Mouse (Mus musculus) kidney, embryonic 15.5 days (tissue): Measurements from ENCODE around the gene Krt26. TPM values are rescaled to one million over a fixed set of nuclear protein-coding genes. Genes with fewer than 3 reads are reported as not detected.
A peak's percentile ranks its signal among the peaks of the same experiment; 100 is the strongest.

ENCODE experiments used
- ATAC-seq: fragments of 200-750 bp; cut with Nextera tagmentation; replicated peaks from 2 replicates; pipeline ENCODE4 v1.8.0; 2017; ENCODE audit warnings: moderate TSS enrichment; ENCODE audit not compliant: low FRiP score
- H3K27ac ChIP-seq: fragments of 300-500 bp; sonication (generic); 2 replicates; pipeline ENCODE4 v1.5.1; 2015; ENCODE audit warnings: mild to moderate bottlenecking, inconsistent platforms
- H3K27me3 ChIP-seq: fragments of 300-500 bp; sonication (generic); 2 replicates; pipeline ENCODE4 v1.6.1; 2015; ENCODE audit warnings: inconsistent platforms
- H3K36me3 ChIP-seq: fragments of 300-500 bp; sonication (generic); 2 replicates; pipeline ENCODE4 v1.6.1; 2015; ENCODE audit warnings: inconsistent platforms
- H3K4me1 ChIP-seq: fragments of 300-500 bp; sonication (generic); 2 replicates; pipeline ENCODE4 v1.6.1; 2015; ENCODE audit warnings: inconsistent platforms
- H3K4me2 ChIP-seq: fragments of 300-500 bp; sonication (generic); 2 replicates; pipeline ENCODE4 v1.6.1; 2015; ENCODE audit warnings: moderate library complexity, mild to moderate bottlenecking, inconsistent platforms
- H3K4me3 ChIP-seq: fragments of 300-500 bp; sonication (generic); replicated peaks from 2 replicates; pipeline ENCODE4 v1.5.1; 2015; ENCODE audit warnings: mild to moderate bottlenecking, inconsistent platforms
- H3K9ac ChIP-seq: fragments of 300-500 bp; sonication (generic); 2 replicates; pipeline ENCODE4 v1.6.1; 2015; ENCODE audit warnings: mild to moderate bottlenecking, inconsistent platforms
- H3K9me3 ChIP-seq: fragments of 300-500 bp; sonication (generic); replicated peaks from 2 replicates; pipeline ENCODE4 v1.6.1; 2016; ENCODE audit warnings: inconsistent platforms
- WGBS: fragments of 180-500 bp; shearing (Covaris S2); methylation state at CpG from one replicate; pipeline ENCODE4 v1.1.7; 2015; ENCODE audit warnings: mixed read lengths; 5-methylcytosine and 5-hydroxymethylcytosine counted together
- polyA plus RNA-seq: library from polyadenylated mRNA; unstranded; fragments of >200 nt; fragmentation: Nextera tagmentation; extraction: Ambion mirVana; gene quantifications from 2 replicates; pipeline ENCODE4 v1.2.1, GENCODE M21; 2015

The Krt26 gene
- 0.09 TPM in 1 of 2 replicates, not detected in the other for polyA plus RNA-seq

- ATAC-seq = no peak
- H3K4me2 ChIP-seq = no peak within 1 kb of the TSS
- no peak within 1 kb of the TSS for H3K9ac ChIP-seq
- no peak within 1 kb of the TSS for H3K4me3 ChIP-seq
- H3K36me3 ChIP-seq = no peaks in the 10 kb centered on the region
- no peaks in the 10 kb centered on the region for H3K27me3 ChIP-seq
- no peak within 1 kb of the TSS for H3K27ac ChIP-seq
- no peaks in the 10 kb centered on the region for H3K9me3 ChIP-seq
- 93% methylated on average over 11 of the region's 11 CpGs for WGBS
- H3K4me1 ChIP-seq = 0 out of 2 replicates have a peak, but pooled peaks cover 4% of the 10 kb centered on the region
These were observed at the start of gene Krt26 for GRCm38 (mm10) chr11:99337866-99338265. Gene Krt26, minus strand, starts transcription at chr11:99337966.

GRCm38 (mm10) chr11:99385813-99386721, 48.3 kb upstream of the Krt26 start:
- no peaks in the 10 kb centered on the region for H3K9me3 ChIP-seq
- 0 out of 2 replicates have a peak, but pooled peaks cover 10% of the 10 kb centered on the region for H3K4me1 ChIP-seq
- peak overlapping the region; percentile 100 for H3K27ac ChIP-seq
- H3K27me3 ChIP-seq = peaks cover 3% of the 10 kb centered on the region; the same call in 1 of the 2 replicates
- no peaks in the 10 kb centered on the region for H3K36me3 ChIP-seq
- H3K4me3 ChIP-seq = peak overlapping the region; percentile 72
- peak overlapping the region; percentile 70 for H3K9ac ChIP-seq
- peak; percentile 87 for ATAC-seq
- WGBS = 2% methylated on average over 71 of the region's 71 CpGs
- peak overlapping the region; percentile 65 for H3K4me2 ChIP-seq

GRCm38 (mm10) chr11:99379568-99379967, 41.8 kb upstream of the Krt26 start:
- Histone ChIP-seq H3K4me3 (no peak overlapping the region), H3K27me3 (peaks cover 3% of the 10 kb centered on the region; the same call in 1 of the 2 replicates), H3K4me1 (no peaks in the 10 kb centered on the region), H3K36me3 (no peaks in the 10 kb centered on the region), H3K9ac (no peak overlapping the region), H3K27ac (no peak overlapping the region), H3K9me3 (no peaks in the 10 kb centered on the region), H3K4me2 (no peak overlapping the region)
- WGBS = 22% methylated on average over 5 of the region's 5 CpGs
- ATAC-seq = no peak

GRCm38 (mm10) chr11:99374803-99375202, 37.0 kb upstream of the Krt26 start, which contains the start of gene Krt28:
Gene Krt28, minus strand, starts transcription at chr11:99374903.
- Histone ChIP-seq H3K4me3 (no peak within 1 kb of the TSS), H3K36me3 (no peaks in the 10 kb centered on the region), H3K27me3 (no peaks in the 10 kb centered on the region), H3K4me1 (no peaks in the 10 kb centered on the region), H3K9me3 (no peaks in the 10 kb centered on the region), H3K4me2 (no peak within 1 kb of the TSS), H3K27ac (no peak within 1 kb of the TSS), H3K9ac (no peak within 1 kb of the TSS)
- 85% methylated on average over 13 of the region's 13 CpGs for WGBS
- no peak for ATAC-seq

GRCm38 (mm10) chr11:99369853-99370451, 32.2 kb upstream of the Krt26 start:
- H3K4me1 ChIP-seq = no peaks in the 10 kb centered on the region
- 88% methylated on average over 8 of the region's 8 CpGs for WGBS
- no peak overlapping the region for H3K9ac ChIP-seq

GRCm38 (mm10) chr11:99369229-99369628, 31.5 kb upstream of the Krt26 start:
- peaks cover 8% of the 10 kb centered on the region for H3K27me3 ChIP-seq
- H3K4me3 ChIP-seq = no peak overlapping the region
- no peaks in the 10 kb centered on the region for H3K9me3 ChIP-seq
- no peak overlapping the region for H3K9ac ChIP-seq
- no peak overlapping the region for H3K4me2 ChIP-seq
- no peak for ATAC-seq
- WGBS = 12% methylated on average over 3 of the region's 3 CpGs
- H3K36me3 ChIP-seq = no peaks in the 10 kb centered on the region
- no peaks in the 10 kb centered on the region for H3K4me1 ChIP-seq
- H3K27ac ChIP-seq = no peak overlapping the region

More at GRCm38 (mm10) chr11:99369853-99370451, 32.2 kb upstream of the Krt26 start:
- H3K4me2 ChIP-seq = no peak overlapping the region
- no peak for ATAC-seq
- H3K36me3 ChIP-seq = no peaks in the 10 kb centered on the region
- no peak overlapping the region for H3K4me3 ChIP-seq
- H3K27me3 ChIP-seq = peaks cover 7% of the 10 kb centered on the region
- no peaks in the 10 kb centered on the region for H3K9me3 ChIP-seq
- no peak overlapping the region for H3K27ac ChIP-seq

GRCm38 (mm10) chr11:99366791-99367190, 29.0 kb upstream of the Krt26 start:
- peaks cover 8% of the 10 kb centered on the region for H3K27me3 ChIP-seq
- no peak overlapping the region for H3K4me2 ChIP-seq
- 51% methylated on average over 10 of the region's 10 CpGs for WGBS
- no peak for ATAC-seq
- H3K4me3 ChIP-seq = no peak overlapping the region
- H3K27ac ChIP-seq = no peak overlapping the region
- no peaks in the 10 kb centered on the region for H3K36me3 ChIP-seq
- no peaks in the 10 kb centered on the region for H3K4me1 ChIP-seq
- H3K9ac ChIP-seq = no peak overlapping the region
- H3K9me3 ChIP-seq = no peaks in the 10 kb centered on the region

GRCm38 (mm10) chr11:99364412-99364811, 26.6 kb upstream of the Krt26 start:
- Histone ChIP-seq H3K27ac (no peak overlapping the region), H3K9me3 (no peaks in the 10 kb centered on the region), H3K4me2 (no peak overlapping the region), H3K27me3 (peaks cover 8% of the 10 kb centered on the region), H3K36me3 (no peaks in the 10 kb centered on the region), H3K4me1 (no peaks in the 10 kb centered on the region), H3K9ac (no peak overlapping the region), H3K4me3 (no peak overlapping the region)
- 25% methylated on average over 9 of the region's 9 CpGs for WGBS
- no peak for ATAC-seq

GRCm38 (mm10) chr11:99361423-99361822, 23.7 kb upstream of the Krt26 start:
- Histone ChIP-seq H3K27me3 (0 out of 2 replicates have a peak, but pooled peaks cover 2% of the 10 kb centered on the region), H3K9me3 (no peaks in the 10 kb centered on the region), H3K27ac (no peak overlapping the region), H3K36me3 (no peaks in the 10 kb centered on the region), H3K4me3 (no peak overlapping the region), H3K4me2 (no peak overlapping the region), H3K9ac (no peak overlapping the region), H3K4me1 (no peaks in the 10 kb centered on the region)
- no peak for ATAC-seq
- WGBS = 70% methylated on average over 8 of the region's 8 CpGs

GRCm38 (mm10) chr11:99351004-99351403, 13.2 kb upstream of the Krt26 start, which contains the start of gene Krt27:
Gene Krt27, minus strand, starts transcription at chr11:99351104.
- H3K27ac ChIP-seq = no peak within 1 kb of the TSS
- no peaks in the 10 kb centered on the region for H3K36me3 ChIP-seq
- no peak for ATAC-seq
- H3K4me3 ChIP-seq = no peak within 1 kb of the TSS
- no peak within 1 kb of the TSS for H3K9ac ChIP-seq
- WGBS = 78% methylated on average over 12 of the region's 12 CpGs
- no peaks in the 10 kb centered on the region for H3K9me3 ChIP-seq
- H3K27me3 ChIP-seq = 0 out of 2 replicates have a peak, but pooled peaks cover 5% of the 10 kb centered on the region
- H3K4me2 ChIP-seq = no peak within 1 kb of the TSS
- H3K4me1 ChIP-seq = no peaks in the 10 kb centered on the region

- no peak overlapping the region for H3K27ac ChIP-seq
- H3K4me1 ChIP-seq = no peaks in the 10 kb centered on the region
- H3K4me3 ChIP-seq = no peak overlapping the region
- H3K27me3 ChIP-seq = no peaks in the 10 kb centered on the region
- no peaks in the 10 kb centered on the region for H3K9me3 ChIP-seq
- 74% methylated on average over 11 of the region's 11 CpGs for WGBS
- ATAC-seq = no peak
- H3K9ac ChIP-seq = no peak overlapping the region
- H3K4me2 ChIP-seq = no peak overlapping the region
- no peaks in the 10 kb centered on the region for H3K36me3 ChIP-seq
These were observed 1.6 kb upstream of the Krt26 start for GRCm38 (mm10) chr11:99339299-99339847.

- H3K4me2 ChIP-seq = no peak overlapping the region
- no peaks in the 10 kb centered on the region for H3K36me3 ChIP-seq
- H3K9ac ChIP-seq = no peak overlapping the region
- H3K9me3 ChIP-seq = no peaks in the 10 kb centered on the region
- WGBS = 43% methylated on average over 13 of the region's 13 CpGs
- H3K4me3 ChIP-seq = no peak overlapping the region
- 0 out of 2 replicates have a peak, but pooled peaks cover 4% of the 10 kb centered on the region for H3K4me1 ChIP-seq
- no peak overlapping the region for H3K27ac ChIP-seq
- no peaks in the 10 kb centered on the region for H3K27me3 ChIP-seq
- no peak for ATAC-seq
These were observed 4.3 kb downstream of the Krt26 start for GRCm38 (mm10) chr11:99333426-99333825.
